Mouse (Mus musculus) brain, embryonic 14.5 days (tissue): ENCODE measurements at regions not wholly inside any gene's neighbourhood (a gene's known extent, or its start where the extent isn't known, plus 50 kb on each side); places are given as distances from the start of the nearest gene placed in this dataset.

Source experiments
- CTCF ChIP-seq: fragments of 200-500 bp; IDR thresholded peaks from 2 replicates; pipeline ENCODE4 v1.5.1; 2012; ENCODE audit warnings: inconsistent platforms, mild to moderate bottlenecking, moderate library complexity, borderline replicate concordance; ENCODE audit not compliant: insufficient read depth, insufficient read length; ENCODE audit errors: extremely low read depth
- POLR2A ChIP-seq: fragments of 200-500 bp; IDR thresholded peaks from 2 replicates; pipeline ENCODE4 v1.6.1; 2012; ENCODE audit warnings: mild to moderate bottlenecking, inconsistent platforms, borderline replicate concordance; ENCODE audit not compliant: poor library complexity, insufficient read depth, insufficient read length, severe bottlenecking; ENCODE audit errors: extremely low read depth

GRCm38 (mm10) chr3:132417742-132418141 lies 211.9 kb upstream of the Gimd1 start:
- TF ChIP-seq CTCF (no peak), POLR2A (no peak)
